Mouse (Mus musculus) midbrain, postnatal 0 days (tissue): ENCODE results near the gene Igfbp7. TPM values are rescaled to one million over a fixed set of nuclear protein-coding genes. Genes with fewer than 3 reads are reported as not detected.

Experiments used
- ATAC-seq: fragments of 200-750 bp; cut with Nextera tagmentation; 2 replicates; pipeline ENCODE4 v1.8.0; 2017; ENCODE audit warnings: moderate number of reproducible peaks, mild to moderate bottlenecking, moderate TSS enrichment, moderate library complexity; ENCODE audit not compliant: low FRiP score
- DNase-seq: peaks from one replicate; pipeline ENCODE4 v3.0.0-alpha.2; 2015; ENCODE audit warnings: low spot score
- H3K27ac ChIP-seq: fragments of 300-500 bp; sonication (generic); 2 replicates; pipeline ENCODE4 v1.5.1; 2014; ENCODE audit warnings: low read depth, mild to moderate bottlenecking, low read length, mixed read lengths
- H3K27me3 ChIP-seq: fragments of 300-500 bp; sonication (generic); 2 replicates; pipeline ENCODE4 v1.6.1; 2014; ENCODE audit warnings: low read length, control low read depth, mixed read lengths; ENCODE audit not compliant: insufficient read depth
- H3K36me3 ChIP-seq: fragments of 300-500 bp; sonication (generic); 2 replicates; pipeline ENCODE4 v1.6.1; 2014; ENCODE audit warnings: low read length, control low read depth, mixed read lengths; ENCODE audit not compliant: insufficient read depth
- H3K4me1 ChIP-seq: fragments of 300-500 bp; sonication (generic); 2 replicates; pipeline ENCODE4 v1.6.1; 2014; ENCODE audit warnings: mild to moderate bottlenecking, control low read depth, antibody characterized with exemption, low read length, mixed read lengths; ENCODE audit not compliant: insufficient read depth
- H3K4me2 ChIP-seq: fragments of 300-500 bp; sonication (generic); 2 replicates; pipeline ENCODE4 v1.6.1; 2014; ENCODE audit warnings: low read depth, mild to moderate bottlenecking, low read length, mixed read lengths; ENCODE audit not compliant: poor library complexity, severe bottlenecking
- H3K4me3 ChIP-seq: fragments of 300-500 bp; sonication (generic); 2 replicates; pipeline ENCODE4 v1.5.1; 2014; ENCODE audit warnings: low read depth, mild to moderate bottlenecking, low read length, moderate library complexity
- H3K9ac ChIP-seq: fragments of 300-500 bp; sonication (generic); replicated peaks from 2 replicates; pipeline ENCODE4 v1.6.1; 2014; ENCODE audit warnings: mild to moderate bottlenecking, low read length, moderate library complexity, mixed read lengths; ENCODE audit not compliant: poor library complexity, severe bottlenecking
- H3K9me3 ChIP-seq: fragments of 300-500 bp; sonication (generic); 2 replicates; pipeline ENCODE4 v1.6.1; 2016; ENCODE audit warnings: low read length, control low read depth
- CTCF ChIP-seq: IDR thresholded peaks from 2 replicates; pipeline ENCODE4 v1.5.1; 2016; ENCODE audit warnings: antibody characterized with exemption, mild to moderate bottlenecking
- WGBS: fragments of 180-500 bp; shearing (Covaris S2); extraction: QIAGEN DNeasy Blood & Tissue Kit; methylation state at CpG from one replicate; pipeline ENCODE4 v1.1.7; 2014; 5-methylcytosine and 5-hydroxymethylcytosine counted together
- polyA plus RNA-seq: library from polyadenylated mRNA; unstranded; fragments of >200 nt; fragmentation: Nextera tagmentation; extraction: Ambion mirVana; gene quantifications from 2 replicates; pipeline ENCODE4 v1.2.1, GENCODE M21; 2015
- total RNA-seq: library from RNA; depleted of rRNA; stranded (reverse); fragments of >200 nt; gene quantifications from 2 replicates; pipeline ENCODE4 v1.2.3, GENCODE M21; 2014

Gene Igfbp7
- total and polyA plus RNA-seq, 2 experiments from 2014 or later = 44.6 to 77.3 TPM

GRCm38 (mm10) chr5:77370378-77370892 is 37.4 kb downstream of the Igfbp7 start:
- 84% methylated on average over 5 of the region's 5 CpGs for WGBS
- H3K4me3 ChIP-seq = no peak overlapping the region

DNA sequence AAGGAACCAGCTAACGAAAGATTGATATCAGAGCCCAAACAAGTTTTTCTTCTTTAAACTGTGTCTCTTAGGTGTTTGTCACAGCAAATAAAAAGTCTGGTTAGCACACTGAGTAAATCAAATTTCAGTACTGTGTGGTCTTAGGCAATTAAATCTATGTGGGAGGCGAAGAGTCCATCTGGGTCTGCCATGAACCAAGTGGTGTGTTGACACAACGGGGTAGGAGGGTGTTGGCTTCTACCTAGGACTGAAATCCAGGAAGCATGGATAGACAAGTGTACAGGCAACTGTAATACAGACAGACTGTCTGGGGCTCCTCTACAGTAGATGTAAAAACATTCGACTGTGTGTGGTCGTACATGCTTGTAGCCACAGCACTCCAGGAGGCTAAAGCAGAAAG is 38.4 kb downstream of the Igfbp7 start:
- Histone ChIP-seq H3K4me1 (no peaks in the 10 kb centered on the region), H3K4me3 (no peak overlapping the region), H3K36me3 (no peaks in the 10 kb centered on the region), H3K4me2 (no peak overlapping the region), H3K9me3 (no peaks in the 10 kb centered on the region), H3K27ac (no peak overlapping the region), H3K9ac (no peak overlapping the region), H3K27me3 (no peaks in the 10 kb centered on the region)
- ATAC-seq = no peak
- no peak for TF ChIP-seq CTCF
- 92% methylated on average over 5 of the region's 5 CpGs for WGBS
- no peak for DNase-seq

More at GRCm38 (mm10) chr5:77370378-77370892, 37.4 kb downstream of the Igfbp7 start:
- H3K27me3 ChIP-seq = no peaks in the 10 kb centered on the region
- no peak for DNase-seq
- TF ChIP-seq CTCF = no peak
- no peaks in the 10 kb centered on the region for H3K4me1 ChIP-seq
- H3K36me3 ChIP-seq = no peaks in the 10 kb centered on the region
- H3K9ac ChIP-seq = no peak overlapping the region
- no peak for ATAC-seq
- H3K27ac ChIP-seq = no peak overlapping the region
- H3K4me2 ChIP-seq = no peak overlapping the region
- no peaks in the 10 kb centered on the region for H3K9me3 ChIP-seq

DNA sequence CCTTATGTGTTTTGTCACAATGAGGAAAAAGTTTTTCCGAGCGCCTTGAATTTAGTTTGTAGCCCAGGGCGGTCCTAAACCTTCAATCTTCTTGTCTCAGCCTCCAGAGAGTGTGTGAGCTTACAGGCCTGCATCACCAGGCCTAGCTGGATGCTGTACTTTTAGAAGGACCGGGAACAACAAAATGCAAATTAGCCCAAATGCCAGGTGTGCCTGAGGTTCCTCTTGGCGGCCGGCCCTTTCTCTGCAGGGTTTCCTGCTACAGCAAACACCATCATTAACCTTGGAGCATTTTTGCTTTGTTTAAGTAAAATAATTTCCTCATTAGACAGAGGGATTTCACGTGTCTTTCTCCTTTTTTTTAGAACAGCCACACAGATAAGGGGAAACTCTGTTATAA is 39.6 kb downstream of the Igfbp7 start:
- no peak overlapping the region for H3K9ac ChIP-seq
- H3K4me1 ChIP-seq = no peaks in the 10 kb centered on the region
- 52% methylated on average over 7 of the region's 7 CpGs for WGBS
- no peaks in the 10 kb centered on the region for H3K9me3 ChIP-seq
- DNase-seq = no peak
- TF ChIP-seq CTCF = no peak
- no peak overlapping the region for H3K4me2 ChIP-seq
- no peaks in the 10 kb centered on the region for H3K36me3 ChIP-seq
- ATAC-seq = no peak
- no peak overlapping the region for H3K4me3 ChIP-seq
- H3K27me3 ChIP-seq = no peaks in the 10 kb centered on the region
- H3K27ac ChIP-seq = no peak overlapping the region

GRCm38 (mm10) chr5:77367682-77368081 is 40.2 kb downstream of the Igfbp7 start:
- ATAC-seq = no peak

DNA sequence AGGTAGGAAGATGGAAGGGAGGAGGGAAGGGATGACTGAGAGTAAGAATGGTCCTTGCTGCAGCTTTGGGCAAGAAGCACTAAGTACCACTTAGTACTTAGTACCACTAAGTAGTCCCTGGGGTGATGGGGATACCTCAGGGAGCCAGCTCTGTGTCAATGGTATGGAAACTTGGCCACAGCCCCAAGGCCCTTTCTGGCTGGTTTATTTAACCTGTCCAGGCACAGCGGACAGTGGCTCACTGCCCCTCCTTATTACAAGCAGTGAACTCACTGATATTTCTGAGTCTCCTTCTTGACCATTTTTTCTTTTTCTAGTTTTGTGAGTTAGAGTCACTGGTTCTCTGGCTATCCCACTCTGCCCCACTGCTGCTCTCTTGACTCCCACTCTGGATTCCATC is 40.7 kb downstream of the Igfbp7 start:
- TF ChIP-seq CTCF = no peak
- Histone ChIP-seq H3K36me3 (no peaks in the 10 kb centered on the region), H3K4me3 (no peak overlapping the region), H3K27me3 (no peaks in the 10 kb centered on the region), H3K27ac (no peak overlapping the region), H3K9me3 (no peaks in the 10 kb centered on the region), H3K4me2 (no peak overlapping the region), H3K9ac (no peak overlapping the region), H3K4me1 (no peaks in the 10 kb centered on the region)
- 94% methylated on average over 1 of the region's 1 CpGs for WGBS
- DNase-seq (no peak), ATAC-seq (no peak)

More at GRCm38 (mm10) chr5:77367682-77368081, 40.2 kb downstream of the Igfbp7 start:
- no peaks in the 10 kb centered on the region for H3K27me3 ChIP-seq
- H3K4me1 ChIP-seq = no peaks in the 10 kb centered on the region
- no peak overlapping the region for H3K9ac ChIP-seq
- 64% methylated on average over 12 of the region's 12 CpGs for WGBS
- H3K36me3 ChIP-seq = no peaks in the 10 kb centered on the region
- no peak overlapping the region for H3K4me3 ChIP-seq
- no peak overlapping the region for H3K27ac ChIP-seq
- DNase-seq = no peak
- no peaks in the 10 kb centered on the region for H3K9me3 ChIP-seq
- no peak overlapping the region for H3K4me2 ChIP-seq
- no peak for TF ChIP-seq CTCF

- Histone ChIP-seq H3K27me3 (no peaks in the 10 kb centered on the region), H3K9me3 (no peaks in the 10 kb centered on the region), H3K36me3 (no peaks in the 10 kb centered on the region), H3K4me3 (no peak overlapping the region), H3K27ac (no peak overlapping the region), H3K4me1 (no peaks in the 10 kb centered on the region), H3K4me2 (no peak overlapping the region), H3K9ac (no peak overlapping the region)
- DNase-seq (no peak), ATAC-seq (no peak)
- TF ChIP-seq CTCF = no peak
- WGBS = 78% methylated on average over 8 of the region's 8 CpGs
Measured at GRCm38 (mm10) chr5:77366313-77366712, 41.5 kb downstream of the Igfbp7 start.
